Mouse (Mus musculus): ENCODE measurements around the gene Apol9b. TPM values are rescaled to one million over a fixed set of nuclear protein-coding genes. Genes with fewer than 3 reads are reported as not detected.
A peak's percentile ranks its signal among the peaks of the same experiment; 100 is the strongest.

The Apol9b gene
- total and polyA plus RNA-seq, 2 experiments = 148 to 174 TPM

DNA sequence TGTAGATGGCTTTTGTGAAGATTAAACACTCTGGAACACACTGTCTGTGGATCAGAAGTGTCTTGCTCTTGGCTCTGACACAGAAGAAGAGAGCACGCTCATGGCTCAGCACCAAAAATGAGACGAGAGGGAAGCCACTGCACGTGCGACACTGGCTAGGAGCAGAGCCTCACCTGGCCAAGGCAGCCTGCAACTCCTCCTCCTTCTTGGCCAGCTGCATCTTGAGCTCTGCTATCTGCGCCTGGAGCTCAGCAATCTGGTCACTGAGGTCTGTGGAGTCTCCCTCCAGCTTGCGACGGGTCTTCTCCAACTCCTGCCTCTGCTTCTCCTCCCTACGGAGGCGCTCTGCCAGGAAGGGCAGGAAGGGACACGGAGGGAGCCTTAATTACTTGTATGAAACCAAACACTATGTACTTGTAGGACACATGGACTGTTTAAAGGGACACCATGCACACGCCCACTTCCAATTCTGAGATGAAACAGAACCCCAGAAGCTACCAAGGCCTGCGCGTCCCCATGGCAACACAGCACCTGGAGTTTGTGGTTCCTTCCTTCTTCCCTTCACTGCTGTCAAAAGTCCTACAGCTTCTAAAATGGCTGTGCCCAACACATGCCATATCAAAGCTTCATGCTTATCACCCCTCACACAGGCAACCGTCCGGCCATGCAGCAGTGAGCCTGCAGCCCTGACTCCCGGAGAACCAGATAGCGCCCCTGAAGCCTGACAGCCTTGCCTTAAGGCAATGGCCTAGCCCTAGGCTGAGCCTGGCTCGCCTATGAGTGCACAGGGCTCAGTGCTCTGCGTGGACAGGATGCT is 44.5 kb downstream of the Apol9b start:
- no peak for TF ChIP-seq POLR2A (IDR thresholded peaks at IDR 0.05; ENCODE audit: extremely low read depth, insufficient read depth, low read length)
- no peak for TF ChIP-seq CTCF (IDR thresholded peaks at IDR 0.05; ENCODE audit: low read depth, low read length)
- Histone ChIP-seq H3K27me3 (ENCODE audit: control insufficient read depth, insufficient read depth, low read length) (no peaks in the 10 kb centered on the region), H3K4me1 (ENCODE audit: control insufficient read depth, insufficient read depth, low read length) (no peaks in the 10 kb centered on the region; the same call in 1 of the 2 replicates), H3K27ac (replicated peaks; ENCODE audit: insufficient read depth, low read depth, low read length) (no peak overlapping the region), H3K79me2 (ENCODE audit: control insufficient read depth, insufficient read depth, low read length) (no peaks in the 10 kb centered on the region), H3K9ac (ENCODE audit: low read depth, low read length) (no peak overlapping the region), H3K36me3 (ENCODE audit: control insufficient read depth, insufficient read depth, low read length) (peaks cover 62% of the 10 kb centered on the region), H3K4me3 (ENCODE audit: insufficient read depth, low read depth, low read length) (no peak overlapping the region)
- peak; percentile 27 for DNase-seq (ENCODE audit: extremely low read depth, low read depth, low spot score)
- 86% methylated on average over 19 of the region's 19 CpGs for WGBS

DNA sequence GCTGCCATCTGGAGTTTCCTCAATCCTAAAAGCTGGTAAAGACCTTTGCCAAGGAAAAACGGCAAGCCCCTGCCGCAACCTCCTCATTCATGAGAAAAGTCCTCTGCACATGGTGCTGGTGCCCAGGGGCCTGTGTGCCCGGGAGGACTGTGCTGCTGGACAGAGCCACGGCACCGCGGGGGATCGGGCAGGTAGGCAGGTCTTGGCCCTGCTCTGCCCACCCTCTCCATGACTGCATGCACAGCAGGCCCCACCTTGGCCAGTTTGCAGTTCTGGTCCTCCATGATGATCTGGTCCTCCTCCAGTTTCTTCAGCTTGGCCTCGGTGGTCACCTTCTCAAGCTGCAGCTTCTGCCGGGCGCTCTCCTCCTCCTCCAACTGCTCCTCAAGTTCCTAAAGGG is 45.5 kb downstream of the Apol9b start:
- no peak for DNase-seq (ENCODE audit: extremely low read depth, low read depth, low spot score)
- Histone ChIP-seq H3K4me3 (ENCODE audit: insufficient read depth, low read depth, low read length) (no peak overlapping the region), H3K79me2 (ENCODE audit: control insufficient read depth, insufficient read depth, low read length) (no peaks in the 10 kb centered on the region), H3K9ac (ENCODE audit: low read depth, low read length) (no peak overlapping the region), H3K27ac (replicated peaks; ENCODE audit: insufficient read depth, low read depth, low read length) (no peak overlapping the region), H3K27me3 (ENCODE audit: control insufficient read depth, insufficient read depth, low read length) (no peaks in the 10 kb centered on the region), H3K36me3 (ENCODE audit: control insufficient read depth, insufficient read depth, low read length) (peaks cover 60% of the 10 kb centered on the region), H3K4me1 (ENCODE audit: control insufficient read depth, insufficient read depth, low read length) (no peaks in the 10 kb centered on the region; the same call in 1 of the 2 replicates)
- 95% methylated on average over 10 of the region's 10 CpGs for WGBS
- TF ChIP-seq POLR2A (IDR thresholded peaks at IDR 0.05; ENCODE audit: extremely low read depth, insufficient read depth, low read length) (no peak), CTCF (IDR thresholded peaks at IDR 0.05; ENCODE audit: low read depth, low read length) (no peak)

DNA sequence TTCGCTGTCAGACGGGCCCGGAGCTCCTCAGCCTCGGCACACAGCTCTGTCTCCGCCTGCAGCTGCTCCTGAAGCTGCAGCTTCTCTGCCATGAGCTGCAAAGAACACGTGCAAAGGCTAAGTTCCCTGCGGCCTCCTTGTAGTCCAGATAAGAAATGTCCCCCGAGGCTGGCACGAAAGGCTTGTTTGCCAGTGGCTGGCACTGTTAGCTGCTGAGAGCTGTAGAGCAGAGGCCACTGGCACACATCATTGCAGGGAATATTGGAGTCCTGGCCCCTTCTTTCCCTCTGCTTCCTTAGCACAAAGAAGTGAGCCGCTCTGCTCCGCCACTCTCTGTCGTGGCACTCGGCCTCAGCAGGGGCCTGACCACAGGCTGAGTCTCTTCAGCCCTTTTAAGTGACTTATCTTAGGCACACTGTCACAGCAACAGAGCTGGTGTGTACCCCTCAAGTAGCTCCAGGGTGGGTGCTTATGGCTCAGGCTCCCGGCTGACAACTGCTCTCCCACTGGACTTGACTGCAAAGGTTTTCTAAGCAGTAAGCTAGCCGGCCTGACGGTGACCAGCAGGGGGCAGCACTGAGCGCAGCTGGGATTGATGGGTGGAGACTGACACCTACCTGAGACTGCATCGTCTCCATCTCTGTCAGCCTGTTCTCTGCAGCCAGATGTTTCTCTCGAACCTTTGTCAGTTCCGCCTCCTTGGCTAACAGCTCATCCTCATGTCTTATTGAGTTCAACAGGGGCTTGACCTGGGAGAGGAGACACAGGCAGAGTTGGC is 46.5 kb downstream of the Apol9b start:
- TF ChIP-seq CTCF (IDR thresholded peaks at IDR 0.05; ENCODE audit: low read depth, low read length) (peak; percentile 98), POLR2A (IDR thresholded peaks at IDR 0.05; ENCODE audit: extremely low read depth, insufficient read depth, low read length) (no peak)
- no peaks in the 10 kb centered on the region; the same call in 1 of the 2 replicates for H3K4me1 ChIP-seq (ENCODE audit: control insufficient read depth, insufficient read depth, low read length)
- no peak overlapping the region for H3K4me3 ChIP-seq (ENCODE audit: insufficient read depth, low read depth, low read length)
- 72% methylated on average over 20 of the region's 20 CpGs for WGBS
- no peaks in the 10 kb centered on the region for H3K79me2 ChIP-seq (ENCODE audit: control insufficient read depth, insufficient read depth, low read length)
- peaks cover 54% of the 10 kb centered on the region for H3K36me3 ChIP-seq (ENCODE audit: control insufficient read depth, insufficient read depth, low read length)
- peak; percentile 48 for DNase-seq (ENCODE audit: extremely low read depth, low read depth, low spot score)
- no peaks in the 10 kb centered on the region for H3K27me3 ChIP-seq (ENCODE audit: control insufficient read depth, insufficient read depth, low read length)
- no peak overlapping the region for H3K9ac ChIP-seq (ENCODE audit: low read depth, low read length)
- no peak overlapping the region for H3K27ac ChIP-seq (replicated peaks; ENCODE audit: insufficient read depth, low read depth, low read length)

DNA sequence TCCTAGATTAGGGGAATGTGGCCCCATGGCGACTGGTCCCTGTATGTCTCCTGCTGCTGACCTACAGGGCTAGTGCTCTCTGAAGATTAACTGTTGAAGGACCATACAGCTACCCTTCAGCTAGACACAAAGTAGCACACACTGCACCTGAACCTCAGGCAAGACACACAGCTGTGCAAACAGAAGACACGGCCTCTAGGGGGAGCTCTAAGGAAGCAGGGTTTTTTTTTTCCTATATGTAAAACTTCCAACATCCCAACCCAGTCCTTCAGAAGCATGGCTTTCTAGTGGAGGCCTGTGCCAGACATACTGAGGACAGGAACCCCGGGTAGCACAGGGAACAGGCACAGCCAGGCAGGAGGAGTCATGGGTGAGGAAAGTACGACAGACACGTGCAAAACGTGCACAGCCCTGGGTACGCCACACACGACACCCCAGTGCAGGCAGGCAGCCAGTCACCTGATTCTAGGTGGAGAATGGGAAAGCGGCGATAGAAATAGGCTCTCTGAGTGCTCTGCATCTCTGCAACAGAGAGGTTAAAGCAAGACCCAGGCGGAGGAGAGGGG is 53.7 kb downstream of the Apol9b start:
- peak; percentile 54 for TF ChIP-seq CTCF (IDR thresholded peaks at IDR 0.05; ENCODE audit: low read depth, low read length)
- no peak for TF ChIP-seq POLR2A (IDR thresholded peaks at IDR 0.05; ENCODE audit: extremely low read depth, insufficient read depth, low read length)
- peaks cover 5% of the 10 kb centered on the region; the same call in 1 of the 2 replicates for H3K79me2 ChIP-seq (ENCODE audit: control insufficient read depth, insufficient read depth, low read length)
- H3K9ac ChIP-seq (ENCODE audit: low read depth, low read length) = no peak overlapping the region
- 77% methylated on average over 11 of the region's 11 CpGs for WGBS
- DNase-seq (ENCODE audit: extremely low read depth, low read depth, low spot score) = peak; percentile 37
- no peaks in the 10 kb centered on the region for H3K27me3 ChIP-seq (ENCODE audit: control insufficient read depth, insufficient read depth, low read length)
- H3K4me1 ChIP-seq (ENCODE audit: control insufficient read depth, insufficient read depth, low read length) = no peaks in the 10 kb centered on the region
- H3K4me3 ChIP-seq (ENCODE audit: insufficient read depth, low read depth, low read length) = no peak overlapping the region
- H3K27ac ChIP-seq (replicated peaks; ENCODE audit: insufficient read depth, low read depth, low read length) = no peak overlapping the region
- H3K36me3 ChIP-seq (ENCODE audit: control insufficient read depth, insufficient read depth, low read length) = peaks cover 68% of the 10 kb centered on the region

DNA sequence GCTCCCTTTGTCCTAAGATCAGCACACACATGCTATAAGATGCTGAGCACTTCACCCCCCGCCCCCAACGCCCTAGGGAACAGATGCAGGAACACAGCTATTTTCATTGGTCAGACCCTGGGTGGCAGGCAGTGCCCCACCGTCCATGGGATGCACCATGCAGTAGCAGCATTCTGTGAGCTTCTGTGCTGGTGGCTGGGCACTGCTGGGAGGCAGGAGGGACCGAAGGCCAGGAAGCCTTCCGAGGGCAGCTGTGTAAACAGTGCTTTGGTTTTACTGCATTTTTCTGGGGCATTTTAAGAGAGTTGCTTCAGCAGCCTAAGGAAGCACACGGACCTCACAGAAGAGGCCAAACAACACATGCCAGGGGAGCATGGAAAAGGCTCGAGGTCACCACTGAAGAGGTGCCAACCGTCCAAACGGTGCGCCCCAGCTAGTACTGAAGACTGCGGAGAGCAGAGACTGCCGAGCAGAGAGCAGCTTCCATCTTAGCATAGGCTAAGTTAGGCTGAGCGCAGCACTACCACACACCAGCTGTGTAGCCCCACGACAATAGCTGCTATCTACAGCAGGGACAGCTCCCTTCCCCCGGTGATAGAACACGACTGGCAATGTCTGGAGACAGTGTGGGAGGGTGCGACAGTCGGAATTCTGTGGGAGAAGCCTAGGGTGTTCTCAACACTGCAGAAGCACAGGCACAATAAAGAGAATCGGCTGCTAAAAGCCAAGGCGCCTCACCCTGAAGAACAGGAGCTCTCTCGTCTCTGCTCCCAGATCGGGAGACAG is 55.4 kb downstream of the Apol9b start:
- TF ChIP-seq CTCF (IDR thresholded peaks at IDR 0.05; ENCODE audit: low read depth, low read length) (no peak), POLR2A (IDR thresholded peaks at IDR 0.05; ENCODE audit: extremely low read depth, insufficient read depth, low read length) (no peak)

More for the DNA sequence above, 55.4 kb downstream of the Apol9b start:
- Histone ChIP-seq H3K27ac (replicated peaks; ENCODE audit: insufficient read depth, low read depth, low read length) (no peak overlapping the region), H3K9ac (ENCODE audit: low read depth, low read length) (no peak overlapping the region), H3K4me3 (ENCODE audit: insufficient read depth, low read depth, low read length) (no peak overlapping the region), H3K79me2 (ENCODE audit: control insufficient read depth, insufficient read depth, low read length) (peaks cover 5% of the 10 kb centered on the region; the same call in 1 of the 2 replicates), H3K27me3 (ENCODE audit: control insufficient read depth, insufficient read depth, low read length) (no peaks in the 10 kb centered on the region), H3K4me1 (ENCODE audit: control insufficient read depth, insufficient read depth, low read length) (no peaks in the 10 kb centered on the region), H3K36me3 (ENCODE audit: control insufficient read depth, insufficient read depth, low read length) (peaks cover 64% of the 10 kb centered on the region)
- DNase-seq (ENCODE audit: extremely low read depth, low read depth, low spot score) = no peak
- 82% methylated on average over 22 of the region's 22 CpGs for WGBS

Measured in liver, adult 2 months (tissue).